Mouse (Mus musculus) testis, postnatal 14 days (tissue): Measurements from ENCODE around the gene Pappa.

ENCODE experiments used
- DNase-seq: peaks from one replicate; pipeline ENCODE4 v3.0.0; 2021; ENCODE audit warnings: low spot score

The Pappa gene

GRCm38 (mm10) chr4:65328486-65329308, 204.7 kb downstream of the Pappa start:
- DNase-seq: no peak

GRCm38 (mm10) chr4:65333718-65334117, 209.7 kb downstream of the Pappa start:
- no peak for DNase-seq

GRCm38 (mm10) chr4:65341766-65342165, 217.8 kb downstream of the Pappa start:
- no peak for DNase-seq

- DNase-seq: no peak
Measured at GRCm38 (mm10) chr4:65350521-65350920, 226.5 kb downstream of the Pappa start.

GRCm38 (mm10) chr4:65354580-65354979, 230.6 kb downstream of the Pappa start:
- no peak for DNase-seq

- no peak for DNase-seq
Measured at GRCm38 (mm10) chr4:65367135-65367534, 243.2 kb downstream of the Pappa start.

GRCm38 (mm10) chr4:65372731-65373130, 248.8 kb downstream of the Pappa start:
- no peak for DNase-seq

- DNase-seq: no peak
Measured at GRCm38 (mm10) chr4:65373841-65374240, 249.9 kb downstream of the Pappa start.

- DNase-seq: no peak
Measured at GRCm38 (mm10) chr4:65376571-65376970, 252.6 kb downstream of the Pappa start.

GRCm38 (mm10) chr4:65379461-65379860, 255.5 kb downstream of the Pappa start:
- no peak for DNase-seq

- DNase-seq: no peak
Measured at GRCm38 (mm10) chr4:65383070-65383469, 259.1 kb downstream of the Pappa start.

GRCm38 (mm10) chr4:65391001-65391400, 267.0 kb downstream of the Pappa start:
- DNase-seq: no peak

- no peak for DNase-seq
Measured at GRCm38 (mm10) chr4:65396806-65397205, 272.8 kb downstream of the Pappa start.

- no peak for DNase-seq
Measured at GRCm38 (mm10) chr4:65399457-65399856, 275.5 kb downstream of the Pappa start.

- DNase-seq: no peak
Measured at GRCm38 (mm10) chr4:65402286-65402685, 278.3 kb downstream of the Pappa start.

- no peak for DNase-seq
Measured at GRCm38 (mm10) chr4:65402836-65403634, 279.1 kb downstream of the Pappa start.
